Mouse (Mus musculus) bone marrow, adult 2 months (tissue): ENCODE data around the gene Coa5. TPM values are rescaled to one million over a fixed set of nuclear protein-coding genes. Genes with fewer than 3 reads are reported as not detected.

Experiments used
- H3K27ac ChIP-seq: fragments of 200-500 bp; 2 replicates; pipeline ENCODE4 v1.5.1; 2012; ENCODE audit warnings: low read depth, mild to moderate bottlenecking, control low read depth, inconsistent platforms, low read length; ENCODE audit not compliant: control insufficient read depth, poor library complexity, insufficient read depth
- H3K4me1 ChIP-seq: fragments of 200-500 bp; 2 replicates; pipeline ENCODE4 v1.6.1; 2011; ENCODE audit warnings: low read length; ENCODE audit not compliant: control insufficient read depth, insufficient read depth
- H3K4me3 ChIP-seq: fragments of 200-500 bp; replicated peaks from 2 replicates; pipeline ENCODE3; 2011; ENCODE audit warnings: mild to moderate bottlenecking, low read depth, low read length, control low read depth; ENCODE audit not compliant: control insufficient read depth
- CTCF ChIP-seq: fragments of 200-500 bp; IDR thresholded peaks from 2 replicates; pipeline ENCODE4 v1.5.1; 2011; ENCODE audit warnings: low read length, control low read depth; ENCODE audit not compliant: control insufficient read depth, insufficient read depth
- POLR2A ChIP-seq: fragments of 200-500 bp; IDR thresholded peaks from 2 replicates; pipeline ENCODE4 v1.6.1; 2011; ENCODE audit warnings: low read depth, mild to moderate bottlenecking, control low read depth, low read length, borderline replicate concordance; ENCODE audit not compliant: control insufficient read depth
- WGBS: fragments of 180-500 bp; shearing (Covaris S2); methylation state at CpG from one replicate; pipeline ENCODE4 v1.1.7; 2018; 5-methylcytosine and 5-hydroxymethylcytosine counted together
- polyA plus RNA-seq: library from polyadenylated mRNA; stranded (reverse); fragments of >200 nt; gene quantifications from 2 replicates; pipeline ENCODE4 v1.2.4, GENCODE M21; 2011; ENCODE audit warnings: low replicate concordance; ENCODE audit not compliant: missing spikeins, insufficient read depth, insufficient read length

Coa5 gene
- polyA plus RNA-seq, 1 experiment, result 26.6 TPM

- WGBS, result 88% methylated on average over 7 of the region's 7 CpGs
- TF ChIP-seq CTCF (no peak), POLR2A (no peak)
- Histone ChIP-seq H3K4me3 (no peak overlapping the region), H3K27ac (no peak overlapping the region), H3K4me1 (no peaks in the 10 kb centered on the region)
These were observed 61.0 kb downstream of the Coa5 start for GRCm38 (mm10) chr1:37368768-37369385.

DNA sequence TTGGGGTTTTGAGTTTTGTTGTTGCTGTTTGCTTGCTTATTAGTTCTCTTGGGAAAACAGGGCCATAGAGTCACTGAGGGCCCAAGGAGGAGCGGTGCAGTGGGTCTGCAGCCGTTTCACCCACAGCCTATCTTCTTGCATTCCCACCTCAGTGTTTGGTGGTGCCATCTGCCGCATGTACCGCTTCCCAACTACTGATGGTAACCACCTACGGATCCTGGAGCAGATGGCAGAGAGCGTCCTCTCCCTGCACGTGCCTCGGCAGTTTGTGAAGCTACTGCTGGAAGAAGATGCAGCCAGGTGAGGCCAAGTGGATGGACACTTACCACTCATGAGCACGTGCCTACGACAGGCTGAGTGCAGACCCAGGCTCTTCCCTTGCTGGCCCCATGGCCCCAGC, 61.8 kb downstream of the Coa5 start:
- TF ChIP-seq CTCF (no peak), POLR2A (no peak)
- no peaks in the 10 kb centered on the region for H3K4me1 ChIP-seq
- H3K4me3 ChIP-seq, result no peak overlapping the region
- WGBS, result 85% methylated on average over 10 of the region's 10 CpGs
- H3K27ac ChIP-seq, result no peak overlapping the region

Other genes starting within 250 kb of the Coa5 start
- not detected in 2 replicates for gene Cnga3, start 215.7 kb downstream of the Coa5 start, polyA plus RNA-seq
- 16.9 and 33.4 TPM in 2 replicates for gene Inpp4a, start 130.2 kb downstream of the Coa5 start, polyA plus RNA-seq
- gene Unc50, start within 50 bp of the Coa5 start, polyA plus RNA-seq, result 9.5 and 22.8 TPM in 2 replicates
- 2.5 and 4.5 TPM in 2 replicates for gene Mgat4a, start 110.9 kb upstream of the Coa5 start, polyA plus RNA-seq